Mouse (Mus musculus) lung, adult 18-20 months (tissue): Measurements from ENCODE around the gene Ncbp2.

Source experiments
- DNase-seq, 2 experiments: peaks; one replicate each; pipeline ENCODE4 v3.0.0; 2022; ENCODE audit warnings: mixed read lengths in 2 of 2

Gene Ncbp2

GRCm38 (mm10) chr16:31948345-31948774 lies at the start of gene Ncbp2, which contains the start of gene 0610012G03Rik:
Gene Ncbp2, plus strand, starts transcription at chr16:31948513.
Gene 0610012G03Rik, minus strand, starts transcription at chr16:31948494.
- DNase-seq: peak; percentile 94 to 95

- no peak for DNase-seq
These were observed 49.6 kb upstream of the Ncbp2 start for GRCm38 (mm10) chr16:31898546-31899326.

DNA sequence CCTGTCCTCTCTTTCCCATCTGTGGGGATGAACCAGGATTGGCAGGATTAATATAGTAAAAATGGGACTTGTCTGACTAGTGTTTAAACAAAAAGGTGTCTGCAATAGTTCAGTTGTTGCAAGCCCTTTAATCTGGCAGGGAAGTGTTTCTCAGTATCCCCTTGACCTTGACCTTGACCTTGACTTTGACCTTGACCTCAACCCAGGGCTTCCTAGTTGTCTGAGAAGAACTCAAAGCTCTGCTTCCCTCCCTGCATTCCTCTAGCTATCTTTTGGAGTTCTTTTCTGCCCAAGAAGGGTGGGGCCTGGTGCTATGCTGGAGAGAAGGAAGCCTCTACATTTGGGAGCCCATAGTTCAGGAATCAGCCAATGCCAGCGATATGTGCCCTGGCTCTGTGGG lies 46.4 kb upstream of the Ncbp2 start:
- DNase-seq: no peak

DNA sequence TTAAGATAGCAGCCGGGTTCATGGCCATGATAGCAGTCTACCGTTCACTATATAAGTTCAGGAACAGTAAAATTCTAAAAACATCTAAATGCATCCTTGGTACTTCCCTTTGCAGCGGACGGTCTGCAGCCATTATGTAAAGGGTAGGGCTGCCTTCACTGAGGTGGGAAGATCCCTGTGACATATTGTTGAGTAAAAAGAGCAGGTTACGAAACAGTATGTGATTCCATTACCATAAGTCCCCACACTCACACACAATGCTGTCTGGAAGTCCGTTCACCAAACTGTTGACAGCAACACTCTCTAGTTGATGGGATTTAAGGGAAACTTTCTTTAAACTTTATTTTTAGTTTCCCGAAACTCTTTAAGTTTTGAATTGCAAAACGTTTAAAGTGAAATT lies 45.1 kb upstream of the Ncbp2 start:
- DNase-seq: no peak

DNA sequence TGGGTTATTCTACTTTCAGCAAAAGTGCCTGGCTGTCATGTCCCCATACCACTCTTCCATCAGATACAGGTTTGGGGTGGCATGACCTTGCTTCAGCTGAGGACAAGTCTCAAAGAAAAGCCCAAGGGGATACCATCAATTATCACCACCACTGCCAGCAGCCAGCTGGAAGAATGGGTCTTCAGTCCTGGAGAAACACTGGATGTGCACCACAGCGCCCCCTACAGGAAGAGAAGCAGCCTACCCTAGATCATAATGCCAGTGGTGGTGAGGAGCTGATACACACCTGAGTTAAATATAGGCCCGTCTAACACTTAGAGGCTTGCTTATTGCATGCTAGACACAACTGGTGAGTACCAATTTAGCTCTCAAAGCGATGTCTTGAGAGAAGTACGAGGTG lies 43.0 kb upstream of the Ncbp2 start:
- no peak for DNase-seq

DNA sequence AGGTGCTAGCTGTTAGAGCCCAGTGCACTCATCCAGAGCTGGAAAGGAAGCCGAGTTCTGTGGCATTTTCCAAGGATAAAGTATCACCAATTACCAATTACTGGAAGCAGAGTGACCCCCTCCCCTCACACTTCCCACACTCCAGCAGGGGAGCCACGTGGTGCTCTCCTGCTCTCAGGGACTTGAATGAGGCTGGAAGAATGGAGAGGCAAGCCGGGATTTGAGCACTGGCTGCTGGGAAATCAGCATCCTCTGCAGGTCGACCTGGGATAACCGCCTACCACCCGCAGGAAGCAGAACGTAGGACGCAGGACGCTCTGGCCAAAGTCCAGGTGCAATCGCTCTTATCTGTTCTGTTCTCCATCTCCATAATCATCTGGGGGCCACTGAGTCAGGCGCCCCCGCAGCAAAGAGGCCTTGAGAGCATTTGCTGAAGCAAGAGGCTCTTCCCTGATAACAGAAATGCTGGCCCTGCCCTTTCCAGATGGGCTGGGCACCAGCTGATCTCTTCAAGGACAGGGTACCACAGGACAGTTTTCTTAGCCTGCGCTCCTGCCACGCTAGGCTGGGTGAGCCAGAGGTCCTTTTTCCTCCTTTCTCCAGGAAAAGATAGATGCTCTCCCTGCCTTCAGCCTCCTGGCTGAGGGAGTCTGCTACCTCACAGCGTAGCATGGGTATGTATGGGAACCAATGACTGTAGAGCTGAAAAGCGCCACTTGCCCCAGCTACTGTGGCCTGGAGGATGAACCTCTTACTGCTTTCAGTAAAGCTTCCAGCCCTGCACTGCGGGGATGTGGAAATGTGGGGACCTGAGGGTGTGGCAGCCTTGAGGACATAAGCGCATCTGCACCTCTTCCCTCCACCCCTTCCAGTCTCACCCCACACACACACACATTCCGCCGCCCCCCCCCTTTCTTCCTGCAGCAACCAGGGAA lies 42.2 kb upstream of the Ncbp2 start:
- no peak for DNase-seq

GRCm38 (mm10) chr16:31906896-31907295 lies 41.4 kb upstream of the Ncbp2 start:
- DNase-seq: peak; percentile 26

DNA sequence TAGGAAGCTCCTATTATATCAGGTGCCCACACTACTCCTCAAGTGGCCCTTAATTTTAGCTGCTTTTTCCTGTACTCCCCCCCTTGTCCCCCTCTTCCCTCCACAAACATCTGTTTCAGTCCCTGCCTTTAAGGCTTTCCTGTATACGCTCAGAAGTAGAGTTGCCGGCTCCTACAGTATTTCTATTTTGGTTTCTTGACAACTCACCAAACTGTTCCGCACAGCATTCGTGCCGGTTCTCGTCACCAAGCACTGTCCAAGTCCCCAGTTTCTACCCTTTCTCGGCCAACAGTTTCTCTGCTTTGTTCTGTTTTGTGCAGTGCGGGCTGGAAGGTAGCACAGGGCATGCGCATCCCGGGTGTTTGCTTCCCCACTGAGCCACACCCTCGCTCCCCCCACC lies 39.4 kb upstream of the Ncbp2 start:
- DNase-seq: no peak

GRCm38 (mm10) chr16:31910281-31910847 lies 37.9 kb upstream of the Ncbp2 start:
- no peak for DNase-seq

GRCm38 (mm10) chr16:31917776-31918175 lies 30.5 kb upstream of the Ncbp2 start:
- no peak for DNase-seq

DNA sequence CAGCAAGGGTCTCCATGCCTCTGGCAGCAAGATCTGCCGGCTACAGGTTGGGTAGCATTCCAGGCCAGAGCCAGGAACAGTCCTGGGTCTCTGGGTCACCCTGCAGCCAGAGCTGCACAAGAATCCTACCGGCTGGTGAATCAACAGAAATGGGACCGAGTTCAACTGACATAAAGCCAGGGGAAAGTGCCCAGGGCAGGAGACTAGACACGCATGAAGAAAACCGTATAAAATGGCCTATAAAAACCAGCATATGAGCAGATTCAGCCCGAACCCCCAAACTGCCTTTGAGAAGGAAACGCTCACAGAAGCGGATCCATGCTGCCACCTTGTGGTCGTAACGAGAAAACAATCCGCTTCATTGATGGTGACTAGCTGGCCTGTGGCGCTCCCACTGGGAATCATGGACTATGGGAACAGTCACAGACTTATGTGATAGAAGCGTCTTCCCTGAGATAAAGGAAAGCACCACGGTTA lies 30.0 kb upstream of the Ncbp2 start:
- peak; percentile 60 to 69 for DNase-seq

GRCm38 (mm10) chr16:31924368-31924767 lies 23.9 kb upstream of the Ncbp2 start:
- DNase-seq: no peak

GRCm38 (mm10) chr16:31926091-31926490 lies 22.2 kb upstream of the Ncbp2 start:
- no peak for DNase-seq

DNA sequence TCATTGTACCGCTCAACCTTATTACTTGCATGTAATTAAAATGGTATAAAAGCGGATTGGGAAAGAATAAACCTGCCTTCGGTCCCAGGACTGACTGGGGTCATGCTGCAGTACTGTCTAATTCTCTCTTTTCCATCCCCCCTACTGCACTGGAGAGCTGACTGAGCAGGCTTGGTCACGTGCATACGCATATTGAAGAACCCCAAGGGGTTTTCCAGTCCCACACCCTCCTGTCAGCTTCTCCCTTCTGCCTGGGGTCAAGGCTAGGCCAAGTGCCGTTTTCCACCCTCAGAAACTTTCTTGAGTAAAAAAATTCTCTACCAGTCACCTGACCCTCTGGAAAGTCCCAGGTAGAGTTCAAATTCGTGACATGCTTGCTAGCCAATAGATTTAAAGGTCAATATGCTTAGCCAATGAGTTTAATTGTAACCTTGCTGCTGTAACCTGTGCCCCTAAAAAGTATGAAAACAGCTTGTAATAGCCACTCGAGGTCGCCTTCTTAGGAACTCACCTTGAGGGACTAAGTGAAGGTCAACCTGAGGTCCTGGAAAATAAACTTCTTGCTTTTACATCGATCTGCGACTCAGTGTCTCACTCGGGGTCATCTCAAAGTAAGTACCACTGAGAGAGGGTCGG lies 21.6 kb upstream of the Ncbp2 start:
- no peak for DNase-seq

- no peak for DNase-seq
These were observed 20.9 kb upstream of the Ncbp2 start for GRCm38 (mm10) chr16:31927412-31927811.

DNA sequence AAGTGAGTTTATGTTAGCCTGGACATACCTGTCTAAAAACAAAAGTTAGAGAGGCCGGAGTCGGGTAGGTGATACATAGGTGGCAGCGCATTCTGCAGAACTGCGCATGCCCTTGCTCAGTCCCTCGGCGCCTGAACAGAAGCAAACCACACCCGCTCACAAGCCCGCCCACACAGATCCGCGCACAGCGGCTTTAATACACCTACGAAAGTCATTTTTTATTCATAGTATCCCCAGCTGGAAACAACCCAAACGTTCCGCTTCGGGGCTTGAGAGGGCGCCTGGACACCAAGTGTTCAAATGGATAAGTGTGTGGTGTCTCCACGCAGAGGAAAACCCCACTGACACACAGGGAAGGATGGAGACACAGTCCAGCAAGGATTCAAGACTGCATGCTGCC lies 17.0 kb upstream of the Ncbp2 start:
- DNase-seq: no peak

DNA sequence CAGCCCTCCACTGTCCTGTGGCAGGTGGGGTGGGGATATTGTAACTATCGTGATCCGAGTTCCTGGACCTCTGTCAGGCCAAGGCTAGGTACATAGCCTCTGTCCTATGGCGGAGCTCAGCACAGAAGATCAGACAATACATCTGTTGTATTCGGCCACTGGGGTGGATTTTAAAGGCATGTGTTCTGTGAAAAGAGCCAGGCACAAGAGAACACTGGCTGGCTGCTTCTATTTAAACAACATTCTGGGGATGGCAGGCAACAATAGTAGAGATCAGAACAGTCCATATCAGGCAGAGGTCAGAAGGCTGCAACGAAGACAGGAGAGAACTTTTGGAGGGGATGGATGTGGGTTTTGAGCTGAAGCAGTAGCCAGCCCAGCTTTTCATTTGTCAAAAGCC lies 16.1 kb upstream of the Ncbp2 start:
- DNase-seq: no peak

- DNase-seq: peak; percentile 84 to 89
These were observed 15.2 kb upstream of the Ncbp2 start for GRCm38 (mm10) chr16:31932840-31933697.

DNA sequence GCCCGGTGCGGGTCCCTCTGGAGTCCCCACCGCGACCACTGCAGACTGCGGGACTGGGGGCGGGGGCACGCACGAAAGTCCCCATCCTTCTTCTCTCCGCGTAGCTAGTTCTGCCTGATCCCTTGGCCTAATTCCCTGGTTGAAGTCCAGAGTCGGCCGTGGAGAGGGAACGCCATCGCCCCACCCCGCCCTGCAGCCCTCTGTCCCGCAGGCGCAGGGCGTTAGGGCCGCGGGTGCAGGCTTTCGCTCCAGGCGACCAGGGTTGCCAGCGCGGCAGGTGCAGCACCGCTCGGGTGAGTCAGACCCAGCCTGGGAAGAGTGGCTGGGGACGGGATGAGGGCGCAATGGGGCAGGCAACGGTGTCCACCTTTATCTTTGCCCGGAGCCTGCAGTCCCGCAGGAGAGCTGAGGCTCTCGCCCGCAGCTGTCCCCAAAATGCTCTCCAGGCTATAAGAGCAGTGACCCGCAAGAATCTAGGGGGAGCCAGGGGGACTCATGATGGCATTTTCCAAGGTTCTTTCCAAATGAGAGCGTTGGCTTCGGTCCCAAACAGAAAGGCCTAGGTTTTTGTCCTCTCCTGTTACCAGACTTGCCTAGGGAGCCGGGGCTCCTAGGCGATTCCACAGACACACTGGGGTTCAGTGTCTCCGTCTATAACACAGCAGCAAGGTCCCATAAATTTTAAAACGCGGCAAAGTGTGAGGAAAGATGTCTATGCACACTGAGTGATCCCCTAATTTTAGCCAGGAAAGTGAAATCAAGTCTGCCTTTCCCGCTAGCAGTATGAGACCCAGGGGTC lies 14.4 kb upstream of the Ncbp2 start, which contains the start of gene Pigz:
Pigz (plus strand) TSS at position 101 of the 799 bp plus-strand sequence.
- peak; percentile 38 to 39 for DNase-seq

DNA sequence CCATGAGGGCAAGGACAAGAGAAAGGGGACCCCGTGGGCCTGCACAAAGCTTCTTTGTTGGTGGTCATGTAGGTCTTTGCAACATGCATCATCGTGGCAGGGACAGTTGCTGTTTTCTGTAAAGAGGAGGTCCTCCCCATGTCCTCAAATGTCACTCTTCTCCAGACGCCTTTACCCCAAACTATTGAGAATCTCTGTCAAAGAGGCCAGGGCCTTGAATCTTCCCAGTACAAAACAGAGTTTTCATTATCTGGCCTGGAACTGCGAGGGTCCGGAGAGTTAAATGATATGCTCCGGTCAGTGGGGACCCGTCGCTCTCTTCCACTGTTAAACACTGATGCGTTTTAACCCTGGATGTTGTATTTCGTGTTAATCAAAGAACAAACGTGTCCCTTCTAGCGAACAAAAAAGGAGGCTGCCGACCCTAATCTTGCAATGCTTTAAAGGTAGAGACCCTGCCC lies 13.7 kb upstream of the Ncbp2 start:
- no peak for DNase-seq
